Mouse (Mus musculus): ENCODE measurements around the gene Pmm2.

DNA sequence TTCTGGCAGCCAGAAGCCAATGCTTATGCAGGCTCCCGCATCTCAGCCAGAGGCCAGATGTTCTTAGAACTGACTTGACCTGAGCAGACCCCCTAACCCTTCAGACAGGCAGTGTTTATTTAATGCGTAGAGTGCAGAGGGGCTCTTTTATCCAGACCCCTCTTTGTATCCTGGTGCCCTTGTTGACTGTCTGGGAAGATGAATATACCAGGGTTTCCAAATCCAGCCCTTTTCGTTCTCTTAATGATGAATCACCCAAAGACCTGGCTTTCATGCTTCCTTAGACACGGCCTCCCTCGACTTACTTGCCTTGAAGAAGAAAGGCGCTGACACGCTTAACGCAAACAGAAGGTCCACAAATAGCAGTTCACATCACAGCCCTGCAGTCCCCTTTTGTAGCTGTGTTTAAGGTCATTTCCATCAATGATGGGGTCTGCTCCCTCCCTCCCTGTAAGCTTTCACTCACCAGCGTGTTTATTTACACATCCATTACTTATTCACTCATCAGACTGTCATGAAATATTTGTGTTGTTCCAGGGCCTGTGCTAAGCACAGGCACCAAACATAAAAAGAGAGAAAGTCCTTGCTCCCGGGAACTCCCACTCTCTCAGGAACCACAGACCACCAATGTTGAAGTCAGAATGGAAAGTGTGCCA lies 17.7 kb upstream of the Pmm2 start:
- TF ChIP-seq CTCF (IDR thresholded peaks at IDR 0.05; ENCODE audit: low read depth) = no peak
- TF ChIP-seq EP300 (IDR thresholded peaks at IDR 0.05; ENCODE audit: low read depth) = no peak
